Mouse (Mus musculus) layer of hippocampus, postnatal 25 days (tissue): ENCODE measurements around the gene Grik4. TPM values are rescaled to one million over a fixed set of nuclear protein-coding genes. Genes with fewer than 3 reads are reported as not detected.

ENCODE experiments used
- DNase-seq, 2 experiments: peaks; one replicate each; pipeline ENCODE4 v3.0.0; 2022; ENCODE audit warnings: mixed read lengths in 2 of 2, low spot score in 1 of 2; ENCODE audit errors: extremely low spot score in 1 of 2
- total RNA-seq, 2 experiments: library from RNA; stranded (reverse); gene quantifications; 2 replicates each; pipeline ENCODE4 v1.2.3; 2021

Gene Grik4
- total RNA-seq, 2 experiments from 2014 or later, result 57.0 to 60.9 TPM

- no peak for DNase-seq
These were observed 329.9 kb downstream of the Grik4 start for GRCm38 (mm10) chr9:42614409-42614808.

DNA sequence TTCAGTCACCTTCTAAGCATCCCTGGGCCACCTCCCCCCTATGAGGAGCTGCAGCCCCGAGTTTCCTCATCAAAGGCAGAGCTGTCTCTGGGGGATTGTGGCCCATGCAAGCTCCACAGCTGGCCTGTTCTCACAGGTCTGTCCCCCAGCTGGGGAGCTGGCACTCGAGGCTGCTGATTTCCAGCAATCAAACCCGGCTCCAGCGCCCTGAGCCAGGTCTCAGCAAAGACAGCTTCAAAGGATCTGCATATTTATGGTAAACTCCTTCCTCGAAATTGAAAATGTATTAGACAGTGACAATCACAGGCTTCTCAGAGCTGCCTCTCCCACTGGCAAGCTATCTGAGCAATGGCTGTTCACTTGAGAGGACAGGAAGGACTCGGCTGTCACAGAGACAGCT is 330.5 kb downstream of the Grik4 start:
- no peak for DNase-seq

DNA sequence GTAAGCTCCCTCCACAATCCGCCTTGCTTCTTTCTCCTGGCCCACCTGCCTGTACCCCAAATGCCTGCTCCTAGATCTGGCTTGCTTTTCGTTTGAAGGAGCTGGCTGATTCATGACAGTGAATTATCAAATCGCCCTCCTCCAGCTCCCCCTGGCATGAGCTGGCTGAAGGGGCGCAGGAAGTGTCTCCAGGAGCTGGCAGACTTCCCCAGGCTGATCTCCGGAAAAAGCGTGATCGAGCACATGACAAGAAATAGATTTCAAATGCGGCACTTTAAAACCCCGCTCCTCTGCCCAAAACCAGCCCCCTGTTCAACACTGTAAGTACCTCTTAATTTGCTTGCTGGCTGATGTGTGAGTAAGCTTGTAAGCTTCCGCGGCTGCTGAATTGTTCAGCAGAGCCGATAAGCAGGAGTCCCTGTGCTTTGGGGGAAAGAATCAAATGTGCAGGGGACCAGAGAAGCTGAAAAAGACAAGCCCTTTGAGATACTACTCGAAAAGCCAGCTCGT is 331.8 kb downstream of the Grik4 start:
- DNase-seq, result no peak

- no peak for DNase-seq
These were observed 342.8 kb downstream of the Grik4 start for GRCm38 (mm10) chr9:42601445-42601844.

GRCm38 (mm10) chr9:42597525-42597924 is 346.8 kb downstream of the Grik4 start:
- no peak for DNase-seq

GRCm38 (mm10) chr9:42578511-42578910 is 365.8 kb downstream of the Grik4 start:
- DNase-seq, result no peak

GRCm38 (mm10) chr9:42578106-42578505 is 366.2 kb downstream of the Grik4 start:
- DNase-seq, result no peak

DNA sequence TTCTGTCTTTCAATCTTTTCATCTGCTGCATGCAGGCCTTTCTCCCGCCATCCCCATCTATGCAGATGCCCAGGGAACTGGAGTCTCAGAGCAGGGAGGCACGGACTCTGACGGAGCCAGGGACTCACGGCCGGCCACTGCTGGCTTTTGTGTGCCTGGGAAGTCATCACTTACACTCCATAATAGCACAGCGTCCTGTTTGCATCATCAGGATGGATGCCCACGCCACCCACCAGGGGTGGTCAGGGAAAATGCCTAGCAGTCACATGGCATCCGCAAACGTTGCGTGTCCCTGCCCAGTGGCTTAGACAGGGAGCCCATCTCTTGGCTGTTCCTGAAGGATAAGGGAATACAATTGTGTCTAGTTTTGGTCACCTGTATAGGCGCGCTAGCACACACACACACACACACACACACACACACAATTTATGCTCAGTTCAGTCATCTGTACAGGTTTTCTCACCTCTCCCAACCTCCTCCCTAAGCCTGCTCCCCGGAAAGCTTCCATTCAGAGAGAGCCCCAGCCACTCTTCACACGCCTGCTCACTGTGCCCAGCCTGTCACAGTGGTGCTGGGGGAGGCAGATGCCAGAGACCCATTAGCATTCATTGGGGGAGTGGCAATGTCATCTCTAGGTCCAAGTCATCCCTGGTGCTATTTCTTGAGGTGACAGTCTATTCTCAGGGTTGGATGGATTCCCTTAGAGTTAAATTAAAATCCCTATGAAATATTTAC is 370.5 kb downstream of the Grik4 start:
- DNase-seq, result no peak

DNA sequence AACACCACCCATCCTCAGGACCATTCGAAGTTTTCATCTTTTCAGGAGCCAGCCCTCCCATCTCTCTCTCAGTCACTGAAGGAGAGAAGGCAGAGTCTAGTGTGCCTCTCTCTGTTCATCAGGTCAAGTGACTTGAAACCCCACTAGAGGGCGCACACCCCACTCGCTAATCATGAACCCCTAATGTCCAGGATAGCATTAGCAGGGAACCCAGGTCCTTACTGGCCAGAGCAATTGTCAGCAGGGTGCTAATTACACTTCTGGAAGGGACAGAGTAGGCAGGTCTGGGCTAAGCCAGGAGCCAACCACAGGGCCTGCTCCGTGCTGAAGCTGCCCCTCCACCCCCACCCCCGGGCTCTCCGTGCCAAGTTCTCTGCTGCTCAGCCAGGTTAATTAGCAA is 371.1 kb downstream of the Grik4 start:
- DNase-seq, result peak; percentile 53 to 76

- DNase-seq, result no peak
These were observed 378.4 kb downstream of the Grik4 start for GRCm38 (mm10) chr9:42565921-42566320.

DNA sequence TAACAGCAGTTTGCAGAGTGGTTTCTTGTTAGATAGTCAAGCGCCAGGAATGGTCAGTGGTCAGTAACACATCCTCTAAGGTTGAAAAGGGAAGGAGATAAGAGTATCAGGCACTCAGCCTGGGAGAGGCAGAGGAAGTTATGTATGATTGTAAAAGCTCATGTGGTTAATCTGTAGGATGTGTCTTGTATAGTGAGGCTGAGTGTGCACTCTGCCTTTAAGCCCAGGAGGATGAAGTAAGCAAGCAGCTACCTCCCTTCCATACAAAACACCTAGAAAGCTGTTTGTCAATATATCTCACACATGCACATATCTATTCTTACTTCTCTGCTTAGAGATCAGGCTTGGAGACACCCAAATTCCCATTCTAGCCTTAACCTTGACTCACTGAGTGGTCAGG is 389.1 kb downstream of the Grik4 start:
- no peak for DNase-seq

GRCm38 (mm10) chr9:42550116-42550515 is 394.2 kb downstream of the Grik4 start:
- peak; percentile 93 to 97 for DNase-seq

DNA sequence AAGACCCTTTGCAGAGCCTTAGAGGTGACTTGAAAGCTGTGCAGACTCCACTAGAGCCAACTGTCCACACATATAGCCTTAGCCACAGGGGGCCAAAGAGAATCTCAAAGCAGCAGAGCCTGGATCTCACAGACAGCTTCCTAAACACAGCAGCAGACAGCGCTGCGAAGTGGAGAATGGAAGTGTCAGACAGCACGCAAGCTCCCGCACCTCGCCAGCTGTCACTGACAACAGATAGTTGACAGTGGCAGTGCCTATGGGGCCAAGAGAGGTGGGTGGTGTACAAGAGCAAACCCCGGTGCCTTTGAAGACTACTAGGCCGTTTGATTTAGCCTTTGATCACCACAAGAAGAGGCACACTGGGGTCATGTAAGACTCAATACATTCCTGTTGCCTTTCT is 395.3 kb downstream of the Grik4 start:
- no peak for DNase-seq

GRCm38 (mm10) chr9:42544521-42544920 is 399.8 kb downstream of the Grik4 start:
- no peak for DNase-seq

GRCm38 (mm10) chr9:42533491-42533890 is 410.8 kb downstream of the Grik4 start:
- DNase-seq, result no peak

GRCm38 (mm10) chr9:42533041-42533440 is 411.3 kb downstream of the Grik4 start:
- no peak for DNase-seq

- DNase-seq, result no peak
These were observed 412.3 kb downstream of the Grik4 start for GRCm38 (mm10) chr9:42531951-42532350.

- peak in 1 of 2 experiments; percentile 47 for DNase-seq
These were observed 413.8 kb downstream of the Grik4 start for GRCm38 (mm10) chr9:42530221-42531152.

DNA sequence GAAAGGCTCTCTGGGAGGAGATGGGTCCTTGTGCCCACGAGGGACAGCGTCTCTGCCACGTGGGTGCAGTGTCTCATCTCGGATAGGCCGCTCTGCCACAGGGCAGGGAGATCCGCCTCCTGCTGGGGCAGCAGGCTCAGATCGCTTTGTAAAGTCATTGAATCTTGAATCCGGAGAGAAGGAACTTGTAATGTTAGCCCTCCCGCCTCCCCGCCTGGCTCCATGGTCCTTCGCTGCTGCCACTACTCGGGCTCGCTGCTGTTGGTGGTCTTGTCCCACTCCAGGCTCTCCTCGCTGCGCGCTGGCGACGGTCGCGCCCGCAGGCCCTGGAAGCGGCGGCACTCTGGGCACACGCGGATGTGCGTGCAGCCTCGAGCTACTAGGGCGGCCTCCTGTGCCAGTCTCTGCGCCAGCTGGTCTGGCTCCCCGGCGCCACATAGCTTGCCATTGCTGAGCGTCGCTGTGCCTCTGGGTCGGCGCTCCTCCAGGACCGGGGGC is 423.7 kb downstream of the Grik4 start:
- peak; percentile 35 to 42 for DNase-seq

DNA sequence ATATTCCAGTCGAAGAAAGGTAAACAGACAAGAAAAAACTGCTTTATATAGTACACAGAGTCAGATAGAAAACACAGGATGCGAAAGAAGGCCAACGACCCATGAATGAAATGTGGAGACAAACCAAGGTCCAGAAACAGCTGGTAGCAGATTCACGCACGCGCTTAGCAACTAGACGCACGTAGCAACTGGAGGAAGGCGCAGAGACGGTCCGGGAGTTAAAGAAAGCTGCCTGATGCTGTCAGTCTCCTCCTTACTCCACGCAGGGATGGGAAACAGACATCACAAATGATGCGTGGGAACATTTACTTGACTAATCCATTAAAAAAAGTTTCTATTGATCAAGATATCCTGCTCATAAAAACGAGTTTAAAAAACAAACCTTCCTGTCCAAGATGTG is 426.1 kb downstream of the Grik4 start:
- no peak for DNase-seq

- no peak for DNase-seq
These were observed 431.1 kb downstream of the Grik4 start for GRCm38 (mm10) chr9:42513159-42513558.
